Mouse (Mus musculus): Measurements from ENCODE around the gene Pde3b.

- TF ChIP-seq CTCF (IDR thresholded peaks at IDR 0.05; ENCODE audit: low read depth), result no peak
- no peak for TF ChIP-seq EP300 (IDR thresholded peaks at IDR 0.05; ENCODE audit: low read depth)
Observed at GRCm38 (mm10) chr7:114582441-114582840, 167.4 kb downstream of the Pde3b start.

Measured in liver, embryonic 14.5 days (tissue).